Comparison of ENCODE assay signal across 12 mouse cellular contexts in genomic region chr10:13714920-13715293, GRCm38 (mm10).
A peak's percentile ranks its signal among the peaks of the same experiment; 100 is the strongest.
DNase-seq lines count a peak whose midpoint lies in the region; ATAC-seq lines count a peak whose summit lies in the region.
"Had no signal": no experiment of that assay in that cellular context is flagged by ENCODE, and none has a peak within 500 bp of the region (broad histone marks: within the 10 kb centered on the region; RNA-seq: fewer than 3 reads in every experiment).

No protein-coding gene starts in this region.

- ATAC-seq in kidney, embryonic 16.5 days (ENCODE audit: low FRiP score, low TSS enrichment), result no peak
- peak; percentile 38; the same call in 1 of the 2 replicates for ATAC-seq in forebrain, embryonic 16.5 days
- no peak for ATAC-seq in limb, embryonic 13.5 days (ENCODE audit: low FRiP score, low read depth)
- no peak; the same call in 1 of the 2 replicates for ATAC-seq in neural tube, embryonic 15.5 days (ENCODE audit: low FRiP score)

- no peaks in the 10 kb centered on the region for H3K27me3 ChIP-seq in kidney, embryonic 16.5 days (ENCODE audit: insufficient read depth, low read length)
- H3K27me3 ChIP-seq in forebrain, embryonic 16.5 days (replicated peaks; ENCODE audit: control insufficient read depth, insufficient read depth, low read length), result no peaks in the 10 kb centered on the region
- H3K27me3 ChIP-seq in limb, embryonic 13.5 days, result peaks cover 46% of the 10 kb centered on the region
- H3K27me3 ChIP-seq in neural tube, embryonic 15.5 days (replicated peaks), result no peaks in the 10 kb centered on the region
- H3K27me3 ChIP-seq: embryonic facial prominence, embryonic 12.5 days had no signal

- H3K36me3 ChIP-seq in kidney, embryonic 16.5 days (ENCODE audit: insufficient read depth, low read length), result no peaks in the 10 kb centered on the region
- no peaks in the 10 kb centered on the region for H3K36me3 ChIP-seq in forebrain, embryonic 16.5 days (ENCODE audit: control insufficient read depth, insufficient read depth)
- H3K36me3 ChIP-seq in limb, embryonic 13.5 days, result no peaks in the 10 kb centered on the region
- H3K36me3 ChIP-seq in neural tube, embryonic 15.5 days, result no peaks in the 10 kb centered on the region
- H3K36me3 ChIP-seq: embryonic facial prominence, embryonic 12.5 days had no signal

- H3K4me2 ChIP-seq in kidney, embryonic 16.5 days (replicated peaks; ENCODE audit: low read depth, low read length), result no peak overlapping the region
- no peak overlapping the region for H3K4me2 ChIP-seq in forebrain, embryonic 16.5 days (ENCODE audit: low read length)
- peak overlapping the region; percentile 21 for H3K4me2 ChIP-seq in limb, embryonic 13.5 days (replicated peaks)
- 0 out of 2 replicates have a peak overlapping the region, but pooled peaks have one; percentile 9 for H3K4me2 ChIP-seq in neural tube, embryonic 15.5 days
- H3K4me2 ChIP-seq: embryonic facial prominence, embryonic 12.5 days; lung, embryonic 14.5 days had no signal

- H3K9me3 ChIP-seq in kidney, embryonic 16.5 days (ENCODE audit: low read length), result no peaks in the 10 kb centered on the region
- no peaks in the 10 kb centered on the region for H3K9me3 ChIP-seq in forebrain, embryonic 16.5 days (ENCODE audit: control insufficient read depth, low read length)
- peaks cover 6% of the 10 kb centered on the region for H3K9me3 ChIP-seq in limb, embryonic 13.5 days
- H3K9me3 ChIP-seq in neural tube, embryonic 15.5 days (replicated peaks), result no peaks in the 10 kb centered on the region
- H3K9me3 ChIP-seq: embryonic facial prominence, embryonic 12.5 days had no signal

- DNase-seq in kidney, postnatal 14 days, result no peak
- no peak for DNase-seq in frontal cortex, adult 2 months (ENCODE audit: extremely low spot score in 1 of 2, low spot score in 1 of 2)
- no peak for DNase-seq in gastrocnemius, postnatal 25 days
- DNase-seq: kidney, adult 8-10 months; right cerebral cortex, adult 18-20 months; thymus, postnatal 14 days had no signal

- 37% methylated on average over 7 of the region's 7 CpGs for whole genome bisulfite sequencing in kidney, embryonic 16.5 days
- 11% methylated on average over 7 of the region's 7 CpGs for WGBS in forebrain, embryonic 16.5 days
- 30% methylated on average over 7 of the region's 7 CpGs for WGBS in limb, embryonic 13.5 days
- WGBS in neural tube, embryonic 15.5 days, result 26% methylated on average over 7 of the region's 7 CpGs

- no peak overlapping the region; the same call in 1 of the 2 replicates for H3K9ac ChIP-seq in kidney, embryonic 16.5 days (replicated peaks; ENCODE audit: low read length)
- H3K9ac ChIP-seq in forebrain, embryonic 16.5 days (replicated peaks; ENCODE audit: low read depth, low read length), result no peak overlapping the region
- H3K9ac ChIP-seq in limb, embryonic 13.5 days, result peak overlapping the region; percentile 13; the same call in 1 of the 2 replicates
- no peak overlapping the region for H3K9ac ChIP-seq in neural tube, embryonic 15.5 days (replicated peaks)
- H3K9ac ChIP-seq: embryonic facial prominence, embryonic 12.5 days; lung, embryonic 14.5 days had no signal

- H3K4me3 ChIP-seq in kidney, embryonic 16.5 days (ENCODE audit: low read length), result no peak overlapping the region
- no peak overlapping the region for H3K4me3 ChIP-seq in forebrain, embryonic 16.5 days (replicated peaks; ENCODE audit: low read length)
- H3K4me3 ChIP-seq in limb, embryonic 13.5 days, result no peak overlapping the region
- H3K4me3 ChIP-seq in neural tube, embryonic 15.5 days (replicated peaks), result no peak overlapping the region
- H3K4me3 ChIP-seq: embryonic facial prominence, embryonic 12.5 days had no signal

- H3K4me1 ChIP-seq in kidney, embryonic 16.5 days (ENCODE audit: insufficient read depth, low read length), result peaks cover 21% of the 10 kb centered on the region
- H3K4me1 ChIP-seq in forebrain, embryonic 16.5 days (replicated peaks; ENCODE audit: control insufficient read depth, insufficient read depth, low read length), result peaks cover 17% of the 10 kb centered on the region
- H3K4me1 ChIP-seq in limb, embryonic 13.5 days, result peaks cover 45% of the 10 kb centered on the region
- peaks cover 19% of the 10 kb centered on the region for H3K4me1 ChIP-seq in neural tube, embryonic 15.5 days

- peak overlapping the region; percentile 66 for H3K27ac ChIP-seq in kidney, embryonic 16.5 days (ENCODE audit: low read length)
- H3K27ac ChIP-seq in forebrain, embryonic 16.5 days (ENCODE audit: low read length), result no peak overlapping the region
- no peak overlapping the region; the same call in 1 of the 2 replicates for H3K27ac ChIP-seq in limb, embryonic 13.5 days
- peak overlapping the region; percentile 68 for H3K27ac ChIP-seq in neural tube, embryonic 15.5 days (replicated peaks)

Comparison
In these comparisons a context has a peak if more than half of its experiments do, and no peak if none do; other contexts are left out.
1. H3K27ac ChIP-seq: peak in kidney, embryonic 16.5 days (single experiment) and neural tube, embryonic 15.5 days (single experiment); none in forebrain, embryonic 16.5 days (single experiment) and limb, embryonic 13.5 days (single experiment).
2. H3K4me2 ChIP-seq: peak in limb, embryonic 13.5 days (single experiment) and neural tube, embryonic 15.5 days (single experiment); none in kidney, embryonic 16.5 days (single experiment) and forebrain, embryonic 16.5 days (single experiment).